Mouse (Mus musculus): Measurements from ENCODE around the gene Ugcg. TPM values are rescaled to one million over a fixed set of nuclear protein-coding genes. Genes with fewer than 3 reads are reported as not detected.
A peak's percentile ranks its signal among the peaks of the same experiment; 100 is the strongest.

The Ugcg gene
- total and polyA plus RNA-seq, 3 experiments, result 30.8 to 45.4 TPM; not detected in 1

- H3K9me3 ChIP-seq (replicated peaks; ENCODE audit: insufficient read depth, low read length), result no peaks in the 10 kb centered on the region
- H3K4me3 ChIP-seq (ENCODE audit: control insufficient read depth in 1 of 2, insufficient read depth in 1 of 2, low read depth in 2 of 2, low read length in 2 of 2), result peak overlapping the region; percentile 2 to 47; a peak in 2 of 4 replicates
- peak overlapping the region; percentile 20 for H3K9ac ChIP-seq (ENCODE audit: control insufficient read depth, low read depth, low read length, poor library complexity, severe bottlenecking)
- no peak for DNase-seq (ENCODE audit: low read depth, low spot score)
- H3K36me3 ChIP-seq (ENCODE audit: control insufficient read depth in 1 of 2, insufficient read depth in 2 of 2, low read length in 2 of 2), result peaks cover 0 to 53% of the 10 kb centered on the region in 2 experiments; a peak in 2 of 4 replicates
- TF ChIP-seq EP300 (IDR thresholded peaks at IDR 0.05; ENCODE audit: low read depth in 1 of 2, low read length in 2 of 2) (no peak), USF1 (IDR thresholded peaks at IDR 0.05; ENCODE audit: low read depth, low read length) (no peak), POLR2AphosphoS2 (IDR thresholded peaks at IDR 0.05; ENCODE audit: low read length) (no peak), MAZ (IDR thresholded peaks at IDR 0.05; ENCODE audit: low read depth, low read length) (no peak), GATA1 (IDR thresholded peaks at IDR 0.05; ENCODE audit: low read depth, low read length) (peak; percentile 61), TAL1 (IDR thresholded peaks at IDR 0.05; ENCODE audit: low read length) (no peak), UBTF (IDR thresholded peaks at IDR 0.05; ENCODE audit: borderline replicate concordance, insufficient read depth, low read depth, low read length) (no peak), SMC3 (IDR thresholded peaks at IDR 0.05; ENCODE audit: low read depth, low read length) (no peak)
- H3K27ac ChIP-seq (ENCODE audit: control insufficient read depth, low read depth, low read length), result peak overlapping the region; percentile 79
- H3K79me2 ChIP-seq (ENCODE audit: control insufficient read depth, insufficient read depth, low read length, poor library complexity), result no peaks in the 10 kb centered on the region
- H3K27me3 ChIP-seq (ENCODE audit: control insufficient read depth in 1 of 2, insufficient read depth in 2 of 2, low read length in 2 of 2), result no peaks in the 10 kb centered on the region
- peaks cover 13 to 58% of the 10 kb centered on the region in 2 experiments for H3K4me1 ChIP-seq (ENCODE audit: control insufficient read depth in 1 of 2, insufficient read depth in 2 of 2, low read length in 2 of 2)
Measured at GRCm38 (mm10) chr4:59157654-59158053, 31.4 kb upstream of the Ugcg start.

GRCm38 (mm10) chr4:59160289-59160688, 28.8 kb upstream of the Ugcg start:
- TF ChIP-seq EP300 (IDR thresholded peaks at IDR 0.05; ENCODE audit: low read depth in 1 of 2, low read length in 2 of 2) (peak; percentile 53 to 60; a peak in 2 of 4 replicates), GATA1 (IDR thresholded peaks at IDR 0.05; ENCODE audit: low read depth, low read length) (peak; percentile 71), TAL1 (IDR thresholded peaks at IDR 0.05; ENCODE audit: low read length) (0 out of 2 replicates have a peak, but pooled peaks have one; percentile 6), RCOR1 (IDR thresholded peaks at IDR 0.05; ENCODE audit: low read depth, low read length) (0 out of 2 replicates have a peak, but pooled peaks have one; percentile 16), UBTF (IDR thresholded peaks at IDR 0.05; ENCODE audit: borderline replicate concordance, insufficient read depth, low read depth, low read length) (no peak), ETS1 (IDR thresholded peaks at IDR 0.05; ENCODE audit: low read depth, low read length) (peak; percentile 33; the same call in 1 of the 2 replicates), MAFK (IDR thresholded peaks at IDR 0.05; ENCODE audit: borderline replicate concordance, low read depth, low read length) (no peak), TCF12 (IDR thresholded peaks at IDR 0.05; ENCODE audit: low read depth, low read length) (peak; percentile 51; the same call in 1 of the 2 replicates), MAZ (IDR thresholded peaks at IDR 0.05; ENCODE audit: low read depth, low read length) (0 out of 2 replicates have a peak, but pooled peaks have one; percentile 49)
- H3K9me3 ChIP-seq (replicated peaks; ENCODE audit: insufficient read depth, low read length), result no peaks in the 10 kb centered on the region
- H3K4me3 ChIP-seq (ENCODE audit: control insufficient read depth in 1 of 2, insufficient read depth in 1 of 2, low read depth in 2 of 2, low read length in 2 of 2), result no peak overlapping the region

More at GRCm38 (mm10) chr4:59160289-59160688, 28.8 kb upstream of the Ugcg start:
- no peak for DNase-seq (ENCODE audit: low read depth, low spot score)
- no peaks in the 10 kb centered on the region for H3K27me3 ChIP-seq (ENCODE audit: control insufficient read depth in 1 of 2, insufficient read depth in 2 of 2, low read length in 2 of 2)
- H3K36me3 ChIP-seq (ENCODE audit: control insufficient read depth in 1 of 2, insufficient read depth in 2 of 2, low read length in 2 of 2), result peaks cover 0 to 45% of the 10 kb centered on the region in 2 experiments; a peak in 2 of 4 replicates
- H3K27ac ChIP-seq (ENCODE audit: control insufficient read depth, low read depth, low read length), result peak overlapping the region; percentile 52
- H3K4me1 ChIP-seq (ENCODE audit: control insufficient read depth in 1 of 2, insufficient read depth in 2 of 2, low read length in 2 of 2), result peaks cover 13 to 54% of the 10 kb centered on the region in 2 experiments
- H3K79me2 ChIP-seq (ENCODE audit: control insufficient read depth, insufficient read depth, low read length, poor library complexity), result no peaks in the 10 kb centered on the region
- H3K9ac ChIP-seq (ENCODE audit: control insufficient read depth, low read depth, low read length, poor library complexity, severe bottlenecking), result no peak overlapping the region
